Mouse (Mus musculus) heart, embryonic 10.5 days (tissue): ENCODE measurements around the gene Ets2. TPM values are rescaled to one million over a fixed set of nuclear protein-coding genes. Genes with fewer than 3 reads are reported as not detected.

Experiments used
- DNase-seq: peaks from one replicate; pipeline ENCODE4 v3.0.0-alpha.2; 2017; ENCODE audit warnings: low spot score
- H3K27ac ChIP-seq: fragments of 300-500 bp; sonication (generic); 2 replicates; pipeline ENCODE4 v1.5.1; 2016; ENCODE audit warnings: mild to moderate bottlenecking
- H3K27me3 ChIP-seq: fragments of 300-500 bp; sonication (generic); 2 replicates; pipeline ENCODE4 v1.6.1; 2016; ENCODE audit warnings: mild to moderate bottlenecking; ENCODE audit not compliant: poor library complexity, insufficient read depth, severe bottlenecking
- H3K36me3 ChIP-seq: fragments of 300-500 bp; sonication (generic); 2 replicates; pipeline ENCODE4 v1.6.1; 2016; ENCODE audit warnings: mild to moderate bottlenecking, moderate library complexity
- H3K4me1 ChIP-seq: fragments of 300-500 bp; sonication (generic); 2 replicates; pipeline ENCODE4 v1.6.1; 2016; ENCODE audit warnings: mild to moderate bottlenecking
- H3K4me3 ChIP-seq: fragments of 300-500 bp; sonication (generic); 2 replicates; pipeline ENCODE4 v1.5.1; 2016; ENCODE audit warnings: mild to moderate bottlenecking, moderate library complexity
- H3K9me3 ChIP-seq: fragments of 300-500 bp; sonication (generic); 2 replicates; pipeline ENCODE4 v1.6.1; 2016; ENCODE audit warnings: mild to moderate bottlenecking, moderate library complexity
- WGBS: fragments of 180-500 bp; shearing (Covaris S2); methylation state at CpG from one replicate; pipeline ENCODE4 v1.1.7; 2016; 5-methylcytosine and 5-hydroxymethylcytosine counted together
- polyA plus RNA-seq: library from polyadenylated mRNA; unstranded; fragments of >200 nt; fragmentation: Nextera tagmentation; extraction: Ambion mirVana; gene quantifications from 2 replicates; pipeline ENCODE4 v1.2.1, GENCODE M21; 2016

Ets2 gene
- polyA plus RNA-seq, 1 experiment from 2014 or later: 38.5 TPM

DNA sequence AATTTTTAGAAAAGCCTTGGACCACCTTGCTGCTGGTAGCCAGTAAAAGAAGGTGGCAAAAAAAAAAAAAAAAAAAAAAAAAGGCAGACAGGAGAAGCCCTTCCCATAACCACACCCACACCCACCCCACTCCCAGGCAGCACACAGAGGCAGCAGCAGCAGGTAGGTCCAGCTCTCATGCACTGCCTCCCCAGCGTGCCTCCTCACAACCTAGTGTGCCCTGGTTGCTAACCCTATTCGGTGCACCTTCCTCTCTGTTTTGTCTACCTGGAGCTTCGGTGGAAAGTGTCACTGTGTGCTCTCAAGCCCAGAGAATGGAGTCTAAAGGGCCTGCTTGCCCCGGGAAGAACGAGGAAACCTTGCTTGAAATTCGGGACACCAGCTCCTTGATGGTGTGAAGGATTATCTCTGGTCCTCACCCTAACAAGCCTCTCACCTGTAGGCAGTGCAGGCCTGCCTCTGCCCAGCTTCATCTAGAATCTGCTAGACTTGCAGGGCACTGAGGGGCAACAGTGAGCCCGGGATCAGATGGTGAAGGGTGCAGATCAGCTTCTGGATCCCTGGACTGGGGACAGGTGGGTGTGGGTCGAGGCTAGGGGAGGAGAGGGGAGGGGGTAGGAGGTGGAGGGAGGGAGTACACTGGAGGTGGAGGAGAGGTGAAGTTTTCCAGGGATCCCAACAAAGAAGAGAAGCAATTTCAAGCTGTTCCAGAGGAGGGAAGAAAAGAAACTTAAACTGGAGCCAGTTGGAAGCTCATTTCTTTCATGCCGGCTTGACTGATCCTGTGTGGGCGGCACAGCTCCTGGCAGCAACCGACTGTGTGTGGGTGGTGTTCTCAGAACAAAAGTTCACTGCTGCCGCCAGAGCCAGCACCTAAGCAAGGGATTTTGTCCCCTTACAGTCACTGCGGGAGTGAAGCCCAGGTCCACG lies 67.5 kb downstream of the Ets2 start:
- Histone ChIP-seq H3K27ac (0 out of 2 replicates have a peak overlapping the region, but pooled peaks have one; percentile 10), H3K4me3 (no peak overlapping the region), H3K9me3 (no peaks in the 10 kb centered on the region), H3K4me1 (peaks cover 13% of the 10 kb centered on the region), H3K36me3 (no peaks in the 10 kb centered on the region), H3K27me3 (0 out of 2 replicates have a peak, but pooled peaks cover 3% of the 10 kb centered on the region)
- DNase-seq: no peak
- WGBS: 49% methylated on average over 14 of the region's 14 CpGs

DNA sequence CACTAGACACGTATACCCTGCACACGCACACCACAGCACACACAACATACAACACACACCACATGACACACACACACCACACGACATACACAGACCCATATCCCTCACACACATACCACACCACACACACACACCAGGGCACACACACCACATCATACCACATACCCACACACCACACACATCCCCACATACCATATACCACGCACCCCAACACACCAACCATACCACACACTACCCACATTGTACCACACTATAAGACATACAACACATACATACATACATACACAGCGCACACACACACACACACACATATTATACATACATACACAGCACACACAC lies 68.1 kb downstream of the Ets2 start:
- H3K27ac ChIP-seq: no peak overlapping the region
- H3K9me3 ChIP-seq: no peaks in the 10 kb centered on the region
- WGBS: 98% methylated on average over 5 of the region's 5 CpGs
- H3K4me1 ChIP-seq: peaks cover 14% of the 10 kb centered on the region
- H3K27me3 ChIP-seq: 0 out of 2 replicates have a peak, but pooled peaks cover 3% of the 10 kb centered on the region
- no peak overlapping the region for H3K4me3 ChIP-seq
- H3K36me3 ChIP-seq: no peaks in the 10 kb centered on the region
- no peak for DNase-seq

GRCm38 (mm10) chr16:95770402-95770801 lies 68.5 kb downstream of the Ets2 start:
- no peak overlapping the region for H3K4me3 ChIP-seq
- H3K27me3 ChIP-seq: 0 out of 2 replicates have a peak, but pooled peaks cover 3% of the 10 kb centered on the region
- no peaks in the 10 kb centered on the region for H3K36me3 ChIP-seq
- H3K9me3 ChIP-seq: no peaks in the 10 kb centered on the region
- DNase-seq: no peak
- peaks cover 19% of the 10 kb centered on the region for H3K4me1 ChIP-seq
- H3K27ac ChIP-seq: peak overlapping the region; percentile 29; the same call in 1 of the 2 replicates

Other genes starting within 250 kb of the Ets2 start
- gene Erg, start 115.5 kb upstream of the Ets2 start, polyA plus RNA-seq: 4.7 and 5.9 TPM in 2 replicates